Mouse (Mus musculus) forebrain, embryonic 15.5 days (tissue): ENCODE data around the gene Grk5. TPM values are rescaled to one million over a fixed set of nuclear protein-coding genes. Genes with fewer than 3 reads are reported as not detected.
"Not testable (repeated sequence)": the region's sequence is repeated elsewhere in the genome, so short reads cannot be mapped to it uniquely, and the experiment has no call there.

Source experiments
- ATAC-seq: fragments of 200-750 bp; cut with Nextera tagmentation; replicated peaks from 2 replicates; pipeline ENCODE4 v1.8.0; 2017; ENCODE audit warnings: mild to moderate bottlenecking, moderate TSS enrichment, moderate library complexity
- H3K27ac ChIP-seq: fragments of 300-500 bp; sonication (generic); replicated peaks from 2 replicates; pipeline ENCODE4 v1.5.1; 2015; ENCODE audit warnings: mild to moderate bottlenecking, inconsistent platforms
- H3K27me3 ChIP-seq: fragments of 300-500 bp; sonication (generic); 2 replicates; pipeline ENCODE4 v1.6.1; 2015; ENCODE audit warnings: inconsistent platforms
- H3K36me3 ChIP-seq: fragments of 300-500 bp; sonication (generic); 2 replicates; pipeline ENCODE4 v1.6.1; 2015; ENCODE audit warnings: mild to moderate bottlenecking, inconsistent platforms
- H3K4me1 ChIP-seq: fragments of 300-500 bp; sonication (generic); 2 replicates; pipeline ENCODE4 v1.6.1; 2015; ENCODE audit warnings: inconsistent platforms
- H3K4me2 ChIP-seq: fragments of 300-500 bp; sonication (generic); replicated peaks from 2 replicates; pipeline ENCODE4 v1.6.1; 2015; ENCODE audit warnings: mild to moderate bottlenecking, inconsistent platforms
- H3K4me3 ChIP-seq: fragments of 300-500 bp; sonication (generic); 2 replicates; pipeline ENCODE4 v1.5.1; 2015; ENCODE audit warnings: mild to moderate bottlenecking, inconsistent platforms
- H3K9ac ChIP-seq: fragments of 300-500 bp; sonication (generic); replicated peaks from 2 replicates; pipeline ENCODE4 v1.6.1; 2015; ENCODE audit warnings: mild to moderate bottlenecking, inconsistent platforms
- H3K9me3 ChIP-seq: fragments of 300-500 bp; sonication (generic); 2 replicates; pipeline ENCODE4 v1.6.1; 2016; ENCODE audit warnings: inconsistent platforms
- WGBS: fragments of 180-500 bp; shearing (Covaris S2); methylation state at CpG from one replicate; pipeline ENCODE4 v1.1.7; 2015; ENCODE audit warnings: mixed read lengths; 5-methylcytosine and 5-hydroxymethylcytosine counted together
- polyA plus RNA-seq: library from polyadenylated mRNA; unstranded; fragments of >200 nt; fragmentation: Nextera tagmentation; extraction: Ambion mirVana; gene quantifications from 2 replicates; pipeline ENCODE4 v1.2.1, GENCODE M21; 2015

The Grk5 gene
- polyA plus RNA-seq, 1 experiment from 2014 or later: 2.1 TPM

GRCm38 (mm10) chr19:60916869-60917570, 27.5 kb downstream of the Grk5 start:
- H3K4me2 ChIP-seq: no peak overlapping the region
- H3K27ac ChIP-seq: no peak overlapping the region
- H3K27me3 ChIP-seq: no peaks in the 10 kb centered on the region
- WGBS: 86% methylated on average over 6 of the region's 6 CpGs
- no peak for ATAC-seq
- no peak overlapping the region for H3K4me3 ChIP-seq
- H3K36me3 ChIP-seq: no peaks in the 10 kb centered on the region
- no peaks in the 10 kb centered on the region for H3K9me3 ChIP-seq
- no peak overlapping the region for H3K9ac ChIP-seq
- H3K4me1 ChIP-seq: no peaks in the 10 kb centered on the region

GRCm38 (mm10) chr19:60924534-60924933, 35.0 kb downstream of the Grk5 start:
- H3K36me3 ChIP-seq, H3K27ac ChIP-seq, H3K4me3 ChIP-seq, H3K27me3 ChIP-seq, H3K9ac ChIP-seq, H3K9me3 ChIP-seq, ATAC-seq, H3K4me1 ChIP-seq, H3K4me2 ChIP-seq: not testable (repeated sequence)

GRCm38 (mm10) chr19:60935001-60935400, 45.5 kb downstream of the Grk5 start:
- H3K4me2 ChIP-seq: no peak overlapping the region
- no peak for ATAC-seq
- H3K9ac ChIP-seq: no peak overlapping the region
- H3K4me1 ChIP-seq: no peaks in the 10 kb centered on the region
- no peaks in the 10 kb centered on the region for H3K9me3 ChIP-seq
- H3K4me3 ChIP-seq: no peak overlapping the region
- no peaks in the 10 kb centered on the region for H3K27me3 ChIP-seq
- no peaks in the 10 kb centered on the region for H3K36me3 ChIP-seq
- no peak overlapping the region for H3K27ac ChIP-seq

- Histone ChIP-seq H3K9me3 (no peaks in the 10 kb centered on the region), H3K4me2 (no peak overlapping the region), H3K4me3 (no peak overlapping the region), H3K27ac (no peak overlapping the region), H3K27me3 (no peaks in the 10 kb centered on the region), H3K9ac (no peak overlapping the region), H3K36me3 (no peaks in the 10 kb centered on the region), H3K4me1 (no peaks in the 10 kb centered on the region)
- ATAC-seq: peak; percentile 43; the same call in 1 of the 2 replicates
- WGBS: 55% methylated on average over 1 of the region's 1 CpGs
These were observed 50.4 kb downstream of the Grk5 start for GRCm38 (mm10) chr19:60939954-60940379.

GRCm38 (mm10) chr19:60940866-60941265, 51.3 kb downstream of the Grk5 start:
- 94% methylated on average over 1 of the region's 1 CpGs for whole genome bisulfite sequencing
- Histone ChIP-seq H3K4me3 (no peak overlapping the region), H3K36me3 (no peaks in the 10 kb centered on the region), H3K4me1 (no peaks in the 10 kb centered on the region), H3K9ac (no peak overlapping the region), H3K27me3 (no peaks in the 10 kb centered on the region), H3K4me2 (no peak overlapping the region), H3K9me3 (no peaks in the 10 kb centered on the region), H3K27ac (no peak overlapping the region)
- ATAC-seq: no peak

GRCm38 (mm10) chr19:60945801-60946311, 56.3 kb downstream of the Grk5 start:
- no peak overlapping the region for H3K9ac ChIP-seq
- H3K4me3 ChIP-seq: no peak overlapping the region
- ATAC-seq: no peak
- no peaks in the 10 kb centered on the region for H3K27me3 ChIP-seq
- H3K4me1 ChIP-seq: no peaks in the 10 kb centered on the region
- no peaks in the 10 kb centered on the region for H3K9me3 ChIP-seq
- H3K36me3 ChIP-seq: no peaks in the 10 kb centered on the region
- H3K4me2 ChIP-seq: no peak overlapping the region
- WGBS: 58% methylated on average over 3 of the region's 3 CpGs
- H3K27ac ChIP-seq: no peak overlapping the region

- no peak for ATAC-seq
- no peak overlapping the region for H3K4me2 ChIP-seq
- WGBS: 66% methylated on average over 2 of the region's 2 CpGs
These were observed 57.1 kb downstream of the Grk5 start for GRCm38 (mm10) chr19:60946656-60947055.

GRCm38 (mm10) chr19:60948996-60949395, 59.4 kb downstream of the Grk5 start:
- Histone ChIP-seq H3K4me1 (no peaks in the 10 kb centered on the region), H3K9me3 (no peaks in the 10 kb centered on the region), H3K27ac (no peak overlapping the region), H3K36me3 (no peaks in the 10 kb centered on the region), H3K4me2 (no peak overlapping the region), H3K27me3 (no peaks in the 10 kb centered on the region), H3K9ac (no peak overlapping the region), H3K4me3 (no peak overlapping the region)
- 10% methylated on average over 1 of the region's 1 CpGs for WGBS
- no peak for ATAC-seq

More at GRCm38 (mm10) chr19:60946656-60947055, 57.1 kb downstream of the Grk5 start:
- Histone ChIP-seq H3K9ac (no peak overlapping the region), H3K9me3 (no peaks in the 10 kb centered on the region), H3K4me1 (no peaks in the 10 kb centered on the region), H3K36me3 (no peaks in the 10 kb centered on the region), H3K27ac (no peak overlapping the region), H3K4me3 (no peak overlapping the region), H3K27me3 (no peaks in the 10 kb centered on the region)

- Histone ChIP-seq H3K27ac (no peak overlapping the region), H3K4me2 (no peak overlapping the region), H3K4me3 (no peak overlapping the region), H3K36me3 (no peaks in the 10 kb centered on the region), H3K4me1 (no peaks in the 10 kb centered on the region), H3K9me3 (no peaks in the 10 kb centered on the region), H3K27me3 (no peaks in the 10 kb centered on the region), H3K9ac (no peak overlapping the region)
- ATAC-seq: no peak
- 91% methylated on average over 7 of the region's 7 CpGs for WGBS
These were observed 60.7 kb downstream of the Grk5 start for GRCm38 (mm10) chr19:60950056-60950869.

- H3K9me3 ChIP-seq: no peaks in the 10 kb centered on the region
- H3K27me3 ChIP-seq: no peaks in the 10 kb centered on the region
- WGBS: 98% methylated on average over 2 of the region's 2 CpGs
- no peak overlapping the region for H3K27ac ChIP-seq
- no peak overlapping the region for H3K4me2 ChIP-seq
- no peak for ATAC-seq
- no peaks in the 10 kb centered on the region for H3K36me3 ChIP-seq
- H3K4me3 ChIP-seq: no peak overlapping the region
- no peak overlapping the region for H3K9ac ChIP-seq
- no peaks in the 10 kb centered on the region for H3K4me1 ChIP-seq
These were observed 65.6 kb downstream of the Grk5 start for GRCm38 (mm10) chr19:60955131-60955530.

- Histone ChIP-seq H3K4me2 (no peak overlapping the region), H3K4me3 (no peak overlapping the region), H3K4me1 (no peaks in the 10 kb centered on the region), H3K27me3 (no peaks in the 10 kb centered on the region), H3K36me3 (no peaks in the 10 kb centered on the region), H3K9me3 (no peaks in the 10 kb centered on the region), H3K27ac (no peak overlapping the region), H3K9ac (no peak overlapping the region)
- no peak for ATAC-seq
- WGBS: 100% methylated on average over 1 of the region's 1 CpGs
These were observed 66.2 kb downstream of the Grk5 start for GRCm38 (mm10) chr19:60955712-60956111.

- no peaks in the 10 kb centered on the region for H3K4me1 ChIP-seq
- H3K4me2 ChIP-seq: no peak overlapping the region
- H3K27me3 ChIP-seq: no peaks in the 10 kb centered on the region
- H3K9me3 ChIP-seq: no peaks in the 10 kb centered on the region
- no peak for ATAC-seq
- no peak overlapping the region for H3K4me3 ChIP-seq
- H3K27ac ChIP-seq: no peak overlapping the region
- no peak overlapping the region for H3K9ac ChIP-seq
- no peaks in the 10 kb centered on the region for H3K36me3 ChIP-seq
These were observed 66.7 kb downstream of the Grk5 start for GRCm38 (mm10) chr19:60956198-60956750.
